Comparison of ENCODE assay signal across 8 mouse cellular contexts in the genomic region with DNA sequence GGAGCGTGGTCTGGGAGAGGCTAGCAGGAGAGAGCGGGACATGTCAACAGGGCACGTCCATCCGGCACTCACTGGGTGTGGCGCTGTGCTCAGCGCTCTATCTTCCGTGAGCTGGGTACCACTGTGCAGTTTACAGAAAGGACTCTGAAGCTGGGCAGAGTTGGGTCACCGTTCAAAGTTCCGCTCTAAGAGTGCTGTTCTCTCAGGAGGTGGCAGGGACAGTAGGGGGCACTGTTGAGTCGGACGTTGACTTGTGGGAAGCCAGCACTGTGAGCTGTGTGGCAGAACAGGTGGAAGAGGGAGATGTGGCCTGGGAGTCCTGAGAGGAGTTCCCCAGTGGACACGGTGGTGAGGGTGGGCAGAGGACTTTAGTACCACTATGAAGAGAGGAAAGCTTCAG.
DNase-seq lines count a peak whose midpoint lies in the region; ATAC-seq lines count a peak whose summit lies in the region.

No protein-coding gene starts in this region.

- no peaks in the 10 kb centered on the region for H3K27me3 ChIP-seq in neural tube, embryonic 15.5 days (replicated peaks)

- H3K4me2 ChIP-seq in neural tube, embryonic 15.5 days: no peak overlapping the region

- H3K9me3 ChIP-seq in neural tube, embryonic 15.5 days (replicated peaks): no peaks in the 10 kb centered on the region

- peaks cover 11% of the 10 kb centered on the region for H3K36me3 ChIP-seq in neural tube, embryonic 15.5 days

- H3K4me3 ChIP-seq in neural tube, embryonic 15.5 days (replicated peaks): no peak overlapping the region

- DNase-seq in neural tube, embryonic 10.5 days (ENCODE audit: extremely low spot score, low spot score): peak; percentile 78
- peak; percentile 87 for DNase-seq in embryo, embryonic 10.5 days (ENCODE audit: low spot score)
- DNase-seq in heart, adult 18-20 months: peak; percentile 80 to 95
- peak; percentile 88 for DNase-seq in kidney, adult 9 months
- peak; percentile 90 for DNase-seq in liver
- DNase-seq in spleen, postnatal 4 days (ENCODE audit: low spot score in 2 of 2): peak; percentile 85 to 95

- no peak for ATAC-seq in neural tube, embryonic 15.5 days (ENCODE audit: low FRiP score)
- peak; percentile 76; the same call in 1 of the 2 replicates for ATAC-seq in monocyte, adult 5-6 weeks (replicated peaks; ENCODE audit: insufficient number of reproducible peaks, low FRiP score, low TSS enrichment, poor library complexity, severe bottlenecking)

- H3K27ac ChIP-seq in neural tube, embryonic 15.5 days (replicated peaks): no peak overlapping the region

- 42% methylated on average over 12 of the region's 12 CpGs for WGBS in neural tube, embryonic 15.5 days

- H3K9ac ChIP-seq in neural tube, embryonic 15.5 days (replicated peaks): no peak overlapping the region

- no peaks in the 10 kb centered on the region for H3K4me1 ChIP-seq in neural tube, embryonic 15.5 days
